Mouse (Mus musculus) CH12.LX (cell line): Measurements from ENCODE around the gene 3110009E18Rik. TPM values are rescaled to one million over a fixed set of nuclear protein-coding genes. Genes with fewer than 3 reads are reported as not detected.

Experiments used
- DNase-seq: peaks from one replicate; pipeline ENCODE4 v3.0.0-alpha.2; 2013; ENCODE audit errors: extremely low read depth
- H3K27ac ChIP-seq: 2 replicates; pipeline ENCODE4 v1.5.1; 2012; ENCODE audit warnings: low read depth, mild to moderate bottlenecking, control low read depth, moderate library complexity; ENCODE audit not compliant: insufficient read depth
- H3K27me3 ChIP-seq: replicated peaks from 2 replicates; pipeline ENCODE3; 2012; ENCODE audit warnings: inconsistent platforms
- H3K36me3 ChIP-seq, 2 experiments: replicated peaks in 1 of 2; 2 replicates each; pipeline versions ENCODE3 to v1.6.1; 2012; ENCODE audit warnings: inconsistent platforms in 1 of 2, low read length in 1 of 2, mild to moderate bottlenecking in 1 of 2, mixed read lengths in 1 of 2, moderate library complexity in 1 of 2; ENCODE audit not compliant: control insufficient read depth in 1 of 2, insufficient read depth in 1 of 2
- H3K4me1 ChIP-seq, 2 experiments: 2 replicates each; pipeline ENCODE4 v1.6.1; 2012; ENCODE audit warnings: inconsistent platforms in 1 of 2, moderate library complexity in 1 of 2; ENCODE audit not compliant: insufficient read depth in 2 of 2, control insufficient read depth in 1 of 2
- H3K4me2 ChIP-seq: 2 replicates; pipeline ENCODE4 v1.6.1; 2012; ENCODE audit warnings: low read depth, mild to moderate bottlenecking, control low read depth; ENCODE audit not compliant: poor library complexity, insufficient read depth, severe bottlenecking
- H3K4me3 ChIP-seq, 3 experiments: fragments of 150-350 bp in 1 of 3; sonication (generic) in 1 of 3; replicated peaks in 1 of 3; 2 replicates each; pipeline versions ENCODE3 to v1.5.1; 2011 to 2012; ENCODE audit warnings: low read depth in 2 of 3, low read length in 2 of 3, mild to moderate bottlenecking in 2 of 3, moderate library complexity in 2 of 3, control low read depth in 1 of 3, improper control_type of control experiment in 1 of 3, inconsistent platforms in 1 of 3, mixed read lengths in 1 of 3; ENCODE audit not compliant: poor library complexity in 1 of 3
- H3K79me2 ChIP-seq: replicated peaks from 2 replicates; pipeline ENCODE4 v1.6.1; 2012; ENCODE audit warnings: mild to moderate bottlenecking, moderate library complexity; ENCODE audit not compliant: control insufficient read depth, poor library complexity, insufficient read depth, severe bottlenecking; ENCODE audit errors: extremely low read depth
- H3K9ac ChIP-seq: 2 replicates; pipeline ENCODE4 v1.6.1; 2012; ENCODE audit warnings: low read depth, mild to moderate bottlenecking, control low read depth, moderate library complexity; ENCODE audit not compliant: insufficient read depth
- H3K9me3 ChIP-seq: replicated peaks from 2 replicates; pipeline ENCODE3; 2012; ENCODE audit warnings: low read length, inconsistent platforms, mixed read lengths
- BHLHE40 ChIP-seq: IDR thresholded peaks from 2 replicates; pipeline ENCODE4 v1.6.1; 2011; ENCODE audit warnings: mild to moderate bottlenecking, low read depth, low read length, improper control_type of control experiment
- CHD1 ChIP-seq: IDR thresholded peaks from 2 replicates; pipeline ENCODE4 v1.6.1; 2012; ENCODE audit warnings: low read depth, low read length, improper control_type of control experiment, inconsistent platforms
- CHD2 ChIP-seq: IDR thresholded peaks from 2 replicates; pipeline ENCODE4 v1.6.1; 2011; ENCODE audit warnings: low read length, improper control_type of control experiment
- CTCF ChIP-seq, 2 experiments: IDR thresholded peaks in 1 of 2; conservative IDR thresholded peaks in 1 of 2; 2 replicates each; pipeline ENCODE4 v1.5.1; 2011 to 2012; ENCODE audit warnings: low read depth in 2 of 2, low read length in 2 of 2, improper control_type of control experiment in 1 of 2, inconsistent platforms in 1 of 2, mild to moderate bottlenecking in 1 of 2, moderate library complexity in 1 of 2
- EP300 ChIP-seq: IDR thresholded peaks from 2 replicates; pipeline ENCODE4 v1.6.1; 2011; ENCODE audit warnings: low read length, improper control_type of control experiment
- ETS1 ChIP-seq: conservative IDR thresholded peaks from 2 replicates; pipeline ENCODE4 v1.6.1; 2012; ENCODE audit warnings: low read depth, mild to moderate bottlenecking, inconsistent platforms, low read length, improper control_type of control experiment, moderate library complexity
- GABPA ChIP-seq: IDR thresholded peaks from 2 replicates; pipeline ENCODE4 v1.6.1; 2012; ENCODE audit warnings: low read depth, low read length, improper control_type of control experiment, inconsistent platforms; ENCODE audit not compliant: insufficient replicate concordance
- HCFC1 ChIP-seq: IDR thresholded peaks from 2 replicates; pipeline ENCODE4 v1.6.1; 2012; ENCODE audit warnings: low read depth, mild to moderate bottlenecking, inconsistent platforms, low read length, improper control_type of control experiment
- IRF4 ChIP-seq: IDR thresholded peaks from 2 replicates; pipeline ENCODE4 v1.6.1; 2014; ENCODE audit warnings: low read depth, mild to moderate bottlenecking, inconsistent platforms, low read length, improper control_type of control experiment
- JUN ChIP-seq: IDR thresholded peaks from 2 replicates; pipeline ENCODE4 v1.6.1; 2011; ENCODE audit warnings: low read depth, mild to moderate bottlenecking, low read length, improper control_type of control experiment, moderate library complexity; ENCODE audit not compliant: insufficient read depth
- MAFK ChIP-seq: IDR thresholded peaks from 2 replicates; pipeline ENCODE4 v1.6.1; 2011; ENCODE audit warnings: low read length, improper control_type of control experiment; ENCODE audit not compliant: insufficient replicate concordance
- MAX ChIP-seq: IDR thresholded peaks from 2 replicates; pipeline ENCODE4 v1.6.1; 2011; ENCODE audit warnings: low read length, improper control_type of control experiment
- MAZ ChIP-seq: IDR thresholded peaks from 2 replicates; pipeline ENCODE4 v1.6.1; 2012; ENCODE audit warnings: low read depth, mild to moderate bottlenecking, inconsistent platforms, low read length, improper control_type of control experiment, moderate library complexity
- MEF2A ChIP-seq: IDR thresholded peaks from 2 replicates; pipeline ENCODE4 v1.6.1; 2014; ENCODE audit warnings: low read depth, mild to moderate bottlenecking, inconsistent platforms, low read length, improper control_type of control experiment, borderline replicate concordance
- MXI1 ChIP-seq: IDR thresholded peaks from 2 replicates; pipeline ENCODE4 v1.6.1; 2011; ENCODE audit warnings: mild to moderate bottlenecking, low read depth, low read length, improper control_type of control experiment
- MYC ChIP-seq: IDR thresholded peaks from 2 replicates; pipeline ENCODE4 v1.6.1; 2011; ENCODE audit warnings: low read depth, mild to moderate bottlenecking, improper control_type of control experiment, low read length
- NRF1 ChIP-seq: IDR thresholded peaks from 2 replicates; pipeline ENCODE4 v1.6.1; 2014; ENCODE audit warnings: low read depth, mild to moderate bottlenecking, inconsistent platforms, low read length, improper control_type of control experiment, moderate library complexity
- PAX5 ChIP-seq: IDR thresholded peaks from 2 replicates; pipeline ENCODE4 v1.6.1; 2012; ENCODE audit warnings: low read length, inconsistent platforms, mixed read lengths
- POLR2A ChIP-seq: IDR thresholded peaks from 2 replicates; pipeline ENCODE4 v1.6.1; 2011; ENCODE audit warnings: low read depth, mild to moderate bottlenecking, improper control_type of control experiment, low read length
- POLR2AphosphoS2 ChIP-seq: IDR thresholded peaks from 2 replicates; pipeline ENCODE4 v1.6.1; 2011; ENCODE audit warnings: low read depth, low read length, improper control_type of control experiment
- RCOR1 ChIP-seq: conservative IDR thresholded peaks from 2 replicates; pipeline ENCODE4 v1.6.1; 2012; ENCODE audit warnings: low read depth, mild to moderate bottlenecking, inconsistent platforms, low read length, improper control_type of control experiment
- SMC3 ChIP-seq: IDR thresholded peaks from 2 replicates; pipeline ENCODE4 v1.6.1; 2011; ENCODE audit warnings: low read depth, low read length, improper control_type of control experiment
- UBTF ChIP-seq: IDR thresholded peaks from 2 replicates; pipeline ENCODE4 v1.6.1; 2012; ENCODE audit warnings: low read depth, mild to moderate bottlenecking, inconsistent platforms, low read length, improper control_type of control experiment, moderate library complexity
- USF1 ChIP-seq: IDR thresholded peaks from 2 replicates; pipeline ENCODE4 v1.6.1; 2014; ENCODE audit warnings: low read depth, mild to moderate bottlenecking, inconsistent platforms, low read length, improper control_type of control experiment
- ZC3H11A ChIP-seq: IDR thresholded peaks from 2 replicates; pipeline ENCODE4 v1.6.1; 2012; ENCODE audit warnings: low read depth, mild to moderate bottlenecking, inconsistent platforms, low read length, improper control_type of control experiment
- ZMIZ1 ChIP-seq: IDR thresholded peaks from 2 replicates; pipeline ENCODE4 v1.6.1; 2012; ENCODE audit warnings: low read depth, mild to moderate bottlenecking, inconsistent platforms, low read length, improper control_type of control experiment
- ZNF384 ChIP-seq: IDR thresholded peaks from 2 replicates; pipeline ENCODE4 v1.6.1; 2012; ENCODE audit warnings: low read depth, low read length, improper control_type of control experiment, inconsistent platforms
- dilution Hi-C: fragments of 300-500 bp; cut with MboI; formaldehyde crosslinking; loops from 2 replicates; pipeline ENCODE4 v1.14.3; 2020; ENCODE audit warnings: low sequenced_read_pairs; ENCODE audit not compliant: extremely low pct_unique_long_range_greater_than_20kb, extremely low pct_ligation_motif_present
- in situ Hi-C: fragments of 300-500 bp; cut with MboI; formaldehyde crosslinking; loops from 3 replicates; pipeline ENCODE4 v1.14.3; 2019; ENCODE audit warnings: low sequenced_read_pairs, low pct_ligation_motif_present, low pct_unique_long_range_greater_than_20kb, mixed read lengths
- polyA plus RNA-seq: library from polyadenylated mRNA; unstranded; fragments of >175 nt; gene quantifications from 2 replicates; pipeline ENCODE4 v1.2.1, GENCODE M21; 2012; ENCODE audit warnings: low read depth; ENCODE audit not compliant: insufficient read length
- total RNA-seq, 2 experiments: library from RNA; depleted of rRNA; stranded (reverse); fragments of 300-350 nt in 1 of 2; fragments of >200 nt in 1 of 2; gene quantifications; 2 replicates each; pipeline ENCODE4 v1.2.3; 2012 to 2014

3110009E18Rik gene
- total and polyA plus RNA-seq, 3 experiments = 2.7 to 5.9 (median 4.6) TPM

- Histone ChIP-seq H3K27ac (no peak overlapping the region), H3K27me3 (peaks cover 1% of the 10 kb centered on the region), H3K9ac (no peak overlapping the region), H3K4me3 (no peak overlapping the region), H3K4me2 (no peak overlapping the region), H3K36me3 (no peaks in the 10 kb centered on the region), H3K4me1 (peaks cover 10 to 23% of the 10 kb centered on the region in 2 experiments), H3K79me2 (no peaks in the 10 kb centered on the region), H3K9me3 (no peaks in the 10 kb centered on the region)
- DNase-seq = no peak
- in situ Hi-C loops (no loop called here), dilution Hi-C loops (no loop called here)
- TF ChIP-seq POLR2AphosphoS2 (no peak), EP300 (no peak), MAZ (no peak), BHLHE40 (no peak), MAFK (no peak), GABPA (no peak), SMC3 (no peak), MAX (no peak), PAX5 (no peak), ZMIZ1 (no peak), MXI1 (no peak), JUN (no peak), ZNF384 (no peak), RCOR1 (no peak), CHD2 (no peak), POLR2A (no peak), HCFC1 (no peak), USF1 (no peak), MYC (no peak), UBTF (no peak)
These were observed 37.9 kb upstream of the 3110009E18Rik start for GRCm38 (mm10) chr1:120082957-120083585.

- in situ Hi-C loops = no loop called here
- dilution Hi-C loops = no loop called here
These were observed 37.0 kb upstream of the 3110009E18Rik start for GRCm38 (mm10) chr1:120083921-120084517.

More at GRCm38 (mm10) chr1:120083921-120084517, 37.0 kb upstream of the 3110009E18Rik start:
- peaks cover 10 to 23% of the 10 kb centered on the region in 2 experiments for H3K4me1 ChIP-seq
- no peak overlapping the region for H3K9ac ChIP-seq
- H3K36me3 ChIP-seq = no peaks in the 10 kb centered on the region
- H3K27ac ChIP-seq = no peak overlapping the region
- TF ChIP-seq MXI1 (no peak), ZC3H11A (no peak), CHD1 (no peak), CTCF (conservative IDR thresholded peaks at IDR 0.05 in 1 of 2, IDR thresholded peaks at IDR 0.05 in 1 of 2; ENCODE audit: low read depth in 2 of 2, low read length in 2 of 2) (no peak), NRF1 (no peak), ZMIZ1 (no peak), MEF2A (no peak), ETS1 (no peak), IRF4 (no peak), GABPA (no peak), HCFC1 (no peak), POLR2AphosphoS2 (no peak), MAFK (no peak)
- TF ChIP-seq, all 38 proteins: peak for 0
- DNase-seq = no peak
- Histone ChIP-seq H3K9me3 (no peaks in the 10 kb centered on the region), H3K4me3 (no peak overlapping the region), H3K4me2 (no peak overlapping the region), H3K27me3 (peaks cover 1% of the 10 kb centered on the region), H3K79me2 (no peaks in the 10 kb centered on the region)
